Mouse (Mus musculus) E14TG2a.4 (cell line): Measurements from ENCODE around the gene Entpd2.

Experiments used
- H3K27me3 ChIP-seq: 2 replicates; pipeline ENCODE4 v1.6.1; 2014; ENCODE audit warnings: low read length, control low read depth; ENCODE audit not compliant: insufficient read depth
- H3K36me3 ChIP-seq: 2 replicates; pipeline ENCODE4 v1.6.1; 2014; ENCODE audit warnings: low read length, control low read depth; ENCODE audit not compliant: insufficient read depth
- H3K4me1 ChIP-seq: replicated peaks from 2 replicates; pipeline ENCODE4 v1.6.1; 2014; ENCODE audit warnings: low read depth, low read length, control low read depth
- H3K4me3 ChIP-seq: replicated peaks from 2 replicates; pipeline ENCODE4 v1.5.1; 2014; ENCODE audit warnings: mild to moderate bottlenecking, low read length
- H3K9me3 ChIP-seq: 2 replicates; pipeline ENCODE4 v1.6.1; 2014; ENCODE audit warnings: low read length, control low read depth
- CTCF ChIP-seq: conservative IDR thresholded peaks from 2 replicates; pipeline ENCODE4 v1.5.1; 2014; ENCODE audit warnings: low read length
- NANOG ChIP-seq: IDR thresholded peaks from 2 replicates; pipeline ENCODE4 v1.6.1; 2014; ENCODE audit warnings: borderline replicate concordance, low read length, mixed read lengths
- POU5F1 ChIP-seq: IDR thresholded peaks from 2 replicates; pipeline ENCODE4 v1.6.1; 2014; ENCODE audit warnings: low read length, borderline replicate concordance

Entpd2 gene

DNA sequence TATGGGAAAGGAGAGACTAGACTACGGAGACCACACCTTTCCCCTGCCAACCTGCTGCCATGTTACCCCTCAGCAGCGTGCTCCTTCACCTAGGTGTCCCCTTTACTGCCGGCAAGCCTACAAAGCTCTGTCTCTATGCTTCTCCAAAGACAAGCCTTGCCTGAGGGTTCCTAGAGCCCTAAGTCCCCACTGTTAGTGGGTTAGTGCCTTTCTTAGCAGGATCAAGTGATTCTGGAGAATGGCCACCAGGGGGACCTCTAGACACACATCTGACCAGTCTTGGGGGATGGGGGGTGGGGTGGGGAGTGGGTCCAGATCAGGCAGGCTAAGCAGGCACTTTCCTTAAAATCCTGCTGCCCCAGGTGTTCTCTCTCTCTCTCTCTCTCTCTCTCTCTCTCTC lies 26.2 kb downstream of the Entpd2 start:
- peaks cover 43% of the 10 kb centered on the region for H3K4me1 ChIP-seq
- peaks cover 50% of the 10 kb centered on the region for H3K27me3 ChIP-seq
- H3K4me3 ChIP-seq, result no peak overlapping the region
- TF ChIP-seq CTCF (peak; percentile 48), POU5F1 (no peak)
- no peaks in the 10 kb centered on the region for H3K36me3 ChIP-seq
- no peaks in the 10 kb centered on the region for H3K9me3 ChIP-seq

DNA sequence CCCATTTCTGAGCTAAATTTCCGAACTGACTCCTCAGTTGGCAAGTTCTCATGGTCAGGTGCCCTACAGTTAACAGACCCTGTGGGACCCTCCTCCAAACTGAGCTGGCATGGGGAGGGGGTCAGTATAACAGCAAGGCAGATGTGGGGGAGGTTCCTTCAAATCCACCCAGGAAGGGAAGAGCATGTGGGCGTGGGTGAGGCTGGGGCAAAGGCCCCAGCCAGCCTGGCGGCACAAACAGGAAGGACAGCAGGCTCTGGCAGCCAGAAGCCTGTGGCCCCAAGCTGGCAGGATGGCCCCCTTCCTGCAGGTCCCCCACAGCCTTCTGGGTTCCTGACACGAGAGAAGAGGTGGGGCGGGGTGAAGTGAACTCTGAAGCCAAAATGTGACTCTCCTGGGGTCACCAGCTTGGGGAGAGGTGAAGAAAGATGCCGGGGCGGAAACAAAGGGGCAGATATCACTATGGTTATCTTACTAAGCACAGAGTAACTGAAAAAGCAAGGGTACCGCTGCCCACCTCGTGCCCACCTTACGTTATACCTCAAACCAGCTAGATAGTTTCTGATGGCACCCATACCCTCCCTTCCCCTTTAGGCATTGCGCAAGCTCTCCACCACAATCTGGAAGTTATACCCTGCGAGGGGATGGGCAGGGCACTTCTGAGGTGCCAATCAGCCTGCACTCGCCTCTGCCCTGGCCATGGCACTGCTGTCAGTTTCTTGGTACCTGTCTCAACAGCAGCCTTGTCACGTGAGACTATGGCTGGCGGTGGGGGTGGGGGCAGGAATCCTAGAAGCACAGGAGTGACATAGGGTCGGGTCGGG lies 27.1 kb downstream of the Entpd2 start, which contains the start of gene Fut7:
Fut7 (plus strand) TSS at position 681 of the 824 bp plus-strand sequence.
- Histone ChIP-seq H3K36me3 (no peaks in the 10 kb centered on the region), H3K9me3 (no peaks in the 10 kb centered on the region), H3K27me3 (peaks cover 50% of the 10 kb centered on the region), H3K4me1 (peaks cover 40% of the 10 kb centered on the region), H3K4me3 (no peak within 1 kb of the TSS)
- TF ChIP-seq CTCF, result no peak
- TF ChIP-seq POU5F1, result no peak

DNA sequence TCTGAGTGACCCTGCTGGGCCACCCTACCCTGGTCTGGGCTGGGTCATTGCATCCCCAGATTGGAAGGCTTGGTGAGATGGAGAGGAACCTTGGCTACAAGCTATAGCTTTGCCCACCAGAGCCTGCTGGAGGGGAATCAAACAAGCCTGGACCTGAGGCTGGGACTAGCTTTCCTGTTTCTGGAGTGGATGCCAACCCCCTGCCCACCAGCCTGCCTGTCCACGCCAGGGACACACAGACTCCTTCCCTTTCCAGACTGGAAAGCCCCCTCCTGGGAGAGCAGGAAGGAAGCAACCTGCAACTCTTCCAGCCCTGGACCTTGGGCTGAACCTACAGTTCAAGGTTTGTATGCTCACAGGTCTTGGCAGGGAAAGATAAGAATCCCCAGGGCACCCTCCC lies 28.0 kb downstream of the Entpd2 start:
- peaks cover 45% of the 10 kb centered on the region for H3K4me1 ChIP-seq
- peaks cover 48% of the 10 kb centered on the region for H3K27me3 ChIP-seq
- TF ChIP-seq CTCF (no peak), NANOG (no peak), POU5F1 (no peak)
- H3K36me3 ChIP-seq, result no peaks in the 10 kb centered on the region
- no peak overlapping the region for H3K4me3 ChIP-seq
- no peaks in the 10 kb centered on the region for H3K9me3 ChIP-seq

DNA sequence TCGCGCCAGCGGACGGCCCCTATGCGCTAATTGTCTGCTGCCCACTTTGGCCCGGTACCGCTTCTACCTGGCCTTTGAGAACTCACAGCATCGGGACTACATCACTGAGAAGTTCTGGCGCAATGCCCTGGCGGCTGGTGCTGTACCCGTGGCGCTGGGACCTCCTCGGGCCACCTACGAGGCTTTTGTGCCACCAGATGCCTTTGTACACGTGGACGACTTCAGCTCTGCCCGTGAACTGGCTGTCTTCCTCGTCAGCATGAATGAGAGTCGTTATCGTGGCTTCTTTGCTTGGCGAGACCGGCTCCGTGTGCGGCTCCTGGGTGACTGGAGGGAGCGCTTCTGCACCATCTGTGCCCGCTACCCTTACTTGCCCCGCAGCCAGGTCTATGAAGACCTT lies 29.8 kb downstream of the Entpd2 start:
- Histone ChIP-seq H3K4me1 (peaks cover 54% of the 10 kb centered on the region), H3K36me3 (no peaks in the 10 kb centered on the region)
- TF ChIP-seq CTCF (no peak), NANOG (no peak)

DNA sequence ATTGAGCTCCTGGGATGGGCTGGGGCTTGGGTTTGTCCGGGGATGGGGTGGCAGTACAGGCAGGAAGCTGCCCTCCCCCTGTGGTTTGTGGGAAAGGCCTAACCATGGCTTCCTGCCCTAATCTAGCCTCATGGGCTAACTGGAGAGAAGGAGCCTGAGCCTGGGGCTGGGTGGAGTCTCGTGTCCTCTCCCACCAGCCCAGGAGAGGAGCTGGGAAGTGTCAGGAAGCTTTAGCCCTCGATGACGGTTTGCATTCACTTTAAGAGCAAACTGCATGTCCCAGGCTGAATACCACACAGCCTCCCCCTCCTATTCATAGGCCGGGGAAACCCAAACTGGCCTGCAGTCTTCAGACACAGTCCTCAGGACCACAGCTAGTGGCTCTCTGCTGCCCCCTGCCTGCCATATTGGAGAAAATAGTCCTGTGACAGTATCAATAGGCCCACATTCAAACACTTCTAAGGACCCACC lies 31.1 kb downstream of the Entpd2 start:
- peaks cover 50% of the 10 kb centered on the region for H3K4me1 ChIP-seq
- H3K36me3 ChIP-seq, result no peaks in the 10 kb centered on the region
- H3K4me3 ChIP-seq, result no peak overlapping the region
- H3K27me3 ChIP-seq, result peaks cover 74% of the 10 kb centered on the region
- TF ChIP-seq NANOG (no peak), CTCF (peak; percentile 93), POU5F1 (no peak)
- H3K9me3 ChIP-seq, result no peaks in the 10 kb centered on the region

More for the DNA sequence above, 29.8 kb downstream of the Entpd2 start:
- no peaks in the 10 kb centered on the region for H3K9me3 ChIP-seq
- H3K27me3 ChIP-seq, result peaks cover 61% of the 10 kb centered on the region
- H3K4me3 ChIP-seq, result peak overlapping the region; percentile 69

DNA sequence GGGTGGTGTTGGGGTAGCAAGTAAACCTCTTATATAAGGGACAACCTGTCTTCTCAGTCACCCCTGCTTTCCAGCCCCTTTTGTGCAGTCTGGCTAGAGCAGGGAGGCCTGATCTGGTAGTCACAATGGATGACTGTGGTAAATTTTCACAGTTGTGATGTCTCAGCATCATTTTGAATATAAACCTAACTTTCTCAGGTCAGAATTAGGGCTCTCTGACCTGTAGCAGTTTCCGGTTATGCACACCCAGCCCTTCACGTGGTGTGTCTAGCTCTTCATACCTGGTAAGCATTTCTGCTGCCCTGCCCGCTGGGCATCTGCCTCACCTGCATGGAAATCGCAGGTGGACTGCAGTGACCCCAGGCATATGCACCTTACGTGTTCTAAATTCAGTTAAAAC lies 31.6 kb downstream of the Entpd2 start:
- H3K36me3 ChIP-seq, result no peaks in the 10 kb centered on the region
- H3K4me3 ChIP-seq, result no peak overlapping the region
- H3K27me3 ChIP-seq, result peaks cover 75% of the 10 kb centered on the region
- peaks cover 47% of the 10 kb centered on the region for H3K4me1 ChIP-seq
- no peaks in the 10 kb centered on the region for H3K9me3 ChIP-seq
- no peak for TF ChIP-seq POU5F1
- no peak for TF ChIP-seq NANOG
- TF ChIP-seq CTCF, result no peak

DNA sequence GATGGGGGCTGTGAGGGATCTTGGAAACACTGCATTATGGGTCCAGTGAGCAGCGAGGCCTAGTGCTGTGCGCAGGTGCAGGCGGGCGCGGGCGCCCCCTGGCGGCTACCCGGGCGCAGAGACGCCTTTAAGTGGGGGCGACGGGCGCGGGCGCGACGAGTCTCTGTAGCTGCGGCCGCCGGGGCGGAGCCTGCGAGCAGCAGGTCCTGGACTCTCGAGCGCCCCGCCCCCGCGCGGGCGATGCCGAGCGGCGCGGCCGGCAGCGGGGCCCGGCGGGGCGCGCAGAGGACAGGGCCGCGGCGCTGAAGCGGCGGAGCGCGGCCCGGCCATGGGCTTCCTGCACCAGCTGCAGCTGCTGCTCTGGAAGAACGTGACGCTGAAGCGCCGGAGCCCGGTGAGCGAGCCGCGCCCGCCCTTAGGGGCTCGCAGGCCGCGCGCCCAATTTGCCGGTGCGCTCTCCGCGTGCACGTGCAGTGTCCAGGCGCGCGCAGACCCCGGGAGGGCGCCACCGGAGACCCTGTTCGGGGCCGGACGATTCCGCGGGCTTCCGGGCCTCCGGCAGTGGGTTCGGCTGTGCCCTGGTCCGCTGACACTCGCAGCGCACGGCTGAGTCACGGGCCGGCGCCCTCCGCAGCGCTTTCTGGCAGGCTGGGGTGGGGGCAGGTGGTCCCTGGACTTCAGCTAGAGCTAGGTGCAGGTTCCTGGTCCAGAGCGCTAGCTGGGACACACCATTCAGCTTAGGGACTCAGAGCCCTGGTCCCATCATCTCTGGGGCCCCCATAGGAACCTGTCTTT lies 33.0 kb downstream of the Entpd2 start, which contains the start of gene Abca2:
Abca2 (plus strand) TSS at position 262 of the 795 bp plus-strand sequence.
- Histone ChIP-seq H3K4me1 (peaks cover 37% of the 10 kb centered on the region), H3K9me3 (no peaks in the 10 kb centered on the region), H3K36me3 (no peaks in the 10 kb centered on the region), H3K27me3 (peaks cover 61% of the 10 kb centered on the region), H3K4me3 (peak within 1 kb of the TSS; percentile 91)
- TF ChIP-seq NANOG (no peak), CTCF (no peak), POU5F1 (no peak)

DNA sequence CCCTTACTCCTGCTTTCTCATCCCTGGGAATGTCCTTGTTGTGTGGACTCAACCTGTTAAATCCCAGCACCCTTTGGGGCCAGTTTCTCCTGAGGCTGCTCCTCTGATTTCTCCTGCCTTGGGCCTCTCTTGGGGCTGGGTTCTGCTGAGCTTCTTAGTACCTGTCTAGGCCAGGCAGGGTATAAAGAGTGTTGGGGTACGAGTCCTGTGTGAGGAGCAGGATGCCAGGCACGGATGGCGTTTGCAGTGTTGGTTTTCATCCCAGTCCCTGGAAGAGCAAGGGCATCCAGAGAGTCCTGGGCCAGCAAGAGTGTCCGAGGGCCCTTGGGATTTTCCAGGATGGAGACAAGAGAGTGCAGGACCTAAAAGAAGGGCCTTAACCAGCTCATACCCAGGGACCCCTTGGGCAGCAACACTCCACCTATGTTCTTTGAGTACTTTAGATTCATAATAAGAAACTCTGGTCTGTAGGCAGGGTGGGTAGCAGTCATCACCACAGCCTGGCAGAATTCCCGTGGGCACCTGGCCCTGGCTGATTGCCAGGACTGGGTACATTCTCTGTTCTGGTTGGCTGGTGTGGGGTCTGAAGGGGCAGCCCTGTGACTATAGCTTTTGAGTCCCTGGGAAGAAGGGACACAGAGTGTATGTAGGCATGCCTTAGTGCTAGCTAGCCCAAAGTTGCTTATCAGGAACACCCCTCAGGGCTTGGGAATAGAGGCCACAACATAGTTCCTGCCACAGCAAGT lies 33.9 kb downstream of the Entpd2 start:
- Histone ChIP-seq H3K36me3 (no peaks in the 10 kb centered on the region), H3K4me3 (peak overlapping the region; percentile 91), H3K4me1 (peaks cover 35% of the 10 kb centered on the region), H3K9me3 (no peaks in the 10 kb centered on the region), H3K27me3 (peaks cover 59% of the 10 kb centered on the region)
- TF ChIP-seq CTCF (no peak), POU5F1 (no peak), NANOG (no peak)
